Mouse (Mus musculus) cerebellum, adult 11-12 months (tissue): ENCODE measurements around the gene Mmp8.

Experiments
- DNase-seq: peaks from one replicate; pipeline ENCODE4 v3.0.0; 2022

Mmp8 gene

GRCm38 (mm10) chr9:7594816-7595540, 36.7 kb downstream of the Mmp8 start:
- peak; percentile 80 for DNase-seq

DNA sequence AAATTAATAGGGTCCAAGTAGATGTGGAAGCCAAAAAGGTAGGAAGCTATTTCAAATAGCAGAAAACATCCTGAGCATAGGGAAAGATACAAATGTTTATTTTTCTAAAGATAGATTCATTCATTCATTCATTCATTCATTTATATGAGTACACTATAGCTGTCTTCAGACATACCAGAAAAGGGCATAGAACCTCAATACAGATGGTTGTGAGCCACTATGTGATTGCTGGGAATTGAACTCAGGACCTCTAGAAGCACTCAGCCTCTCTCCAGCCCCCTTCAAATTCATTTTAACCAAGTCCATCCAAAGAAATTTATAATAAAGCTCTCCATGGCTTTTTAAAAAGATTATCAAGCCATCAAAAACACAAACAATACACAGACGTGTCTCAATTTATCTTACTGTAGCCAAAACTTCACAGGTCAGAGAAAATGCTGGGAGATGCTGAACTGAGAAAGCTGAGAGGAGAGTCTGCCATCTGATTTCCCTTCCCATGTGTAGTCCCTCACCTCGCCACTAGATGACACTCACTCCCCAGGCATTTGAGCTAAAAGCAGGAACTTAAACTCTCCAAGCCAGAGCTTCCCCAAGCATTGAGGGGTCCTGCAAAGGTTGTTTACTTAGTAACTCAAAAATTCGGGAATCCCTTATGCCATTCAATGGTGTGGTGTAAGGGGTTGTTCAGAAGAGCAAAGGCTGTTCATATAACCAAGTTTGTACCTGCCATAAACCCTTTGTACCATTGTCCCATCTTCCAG, 44.9 kb downstream of the Mmp8 start:
- peak; percentile 25 for DNase-seq

- no peak for DNase-seq
Measured at GRCm38 (mm10) chr9:7604005-7604404, 45.7 kb downstream of the Mmp8 start.

DNA sequence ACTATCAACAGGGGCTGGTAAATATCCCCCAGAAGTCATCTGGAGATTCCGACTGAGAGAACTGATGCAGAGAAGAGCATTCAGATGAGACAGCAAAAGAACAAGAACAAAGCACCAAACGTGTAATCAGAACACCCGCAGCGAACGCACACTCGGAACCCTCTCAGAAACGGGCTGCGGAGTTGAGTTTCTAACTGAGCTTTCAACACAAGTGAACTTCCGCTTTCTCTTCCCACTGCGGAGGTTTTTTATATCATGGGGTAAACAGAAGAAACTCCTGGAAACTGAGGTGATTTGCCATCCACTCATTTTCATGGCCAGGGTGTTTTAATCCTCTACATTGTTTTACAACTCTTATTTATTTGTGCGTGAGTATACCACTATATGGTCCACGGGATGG, 47.4 kb downstream of the Mmp8 start:
- no peak for DNase-seq
